Mouse (Mus musculus) MEL (cell line): ENCODE data around the gene Arhgap6.

Experiments used
- CHD2 ChIP-seq: IDR thresholded peaks from 2 replicates; pipeline ENCODE4 v1.6.1; 2011; ENCODE audit warnings: low read length, improper control_type of control experiment
- CTCF ChIP-seq, 3 experiments: IDR thresholded peaks in 2 of 3; conservative IDR thresholded peaks in 1 of 3; 2 replicates each; pipeline ENCODE4 v1.5.1; 2011 to 2012; ENCODE audit warnings: low read length in 3 of 3, low read depth in 2 of 3, mild to moderate bottlenecking in 2 of 3, improper control_type of control experiment in 1 of 3, inconsistent platforms in 1 of 3, mixed read lengths in 1 of 3, moderate library complexity in 1 of 3; ENCODE audit not compliant: control insufficient read depth in 1 of 3, insufficient read depth in 1 of 3, poor library complexity in 1 of 3, severe bottlenecking in 1 of 3
- E2F4 ChIP-seq: IDR thresholded peaks from 2 replicates; pipeline ENCODE4 v1.6.1; 2011; ENCODE audit warnings: low read depth, low read length, improper control_type of control experiment, borderline replicate concordance
- EP300 ChIP-seq, 2 experiments: IDR thresholded peaks; 2 replicates each; pipeline ENCODE4 v1.6.1; 2011; ENCODE audit warnings: improper control_type of control experiment in 2 of 2, low read length in 2 of 2, low read depth in 1 of 2, mild to moderate bottlenecking in 1 of 2
- ETS1 ChIP-seq: IDR thresholded peaks from 2 replicates; pipeline ENCODE4 v1.6.1; 2012; ENCODE audit warnings: low read depth, mild to moderate bottlenecking, inconsistent platforms, low read length, improper control_type of control experiment, moderate library complexity
- MXI1 ChIP-seq: IDR thresholded peaks from 2 replicates; pipeline ENCODE4 v1.6.1; 2011; ENCODE audit warnings: mild to moderate bottlenecking, low read depth, low read length, improper control_type of control experiment
- POLR2A ChIP-seq, 2 experiments: IDR thresholded peaks; 2 replicates each; pipeline ENCODE4 v1.6.1; 2011 to 2012; ENCODE audit warnings: low read length in 2 of 2, mild to moderate bottlenecking in 2 of 2, control low read depth in 1 of 2, improper control_type of control experiment in 1 of 2, low read depth in 1 of 2, moderate library complexity in 1 of 2; ENCODE audit not compliant: control insufficient read depth in 1 of 2, insufficient read depth in 1 of 2, poor library complexity in 1 of 2
- POLR2AphosphoS2 ChIP-seq: IDR thresholded peaks from 2 replicates; pipeline ENCODE4 v1.6.1; 2011; ENCODE audit warnings: low read length, improper control_type of control experiment
- POLR2AphosphoS5 ChIP-seq: IDR thresholded peaks from 2 replicates; pipeline ENCODE4 v1.6.1; 2012; ENCODE audit warnings: low read depth, borderline replicate concordance, mild to moderate bottlenecking, inconsistent platforms, low read length, moderate library complexity, mixed read lengths
- TCF12 ChIP-seq: IDR thresholded peaks from 2 replicates; pipeline ENCODE4 v1.6.1; 2014; ENCODE audit warnings: low read depth, mild to moderate bottlenecking, inconsistent platforms, low read length, improper control_type of control experiment, moderate library complexity
- USF1 ChIP-seq: IDR thresholded peaks from 2 replicates; pipeline ENCODE4 v1.6.1; 2014; ENCODE audit warnings: low read depth, mild to moderate bottlenecking, inconsistent platforms, low read length, improper control_type of control experiment, moderate library complexity
- USF2 ChIP-seq, 2 experiments: IDR thresholded peaks; 2 replicates each; pipeline ENCODE4 v1.6.1; 2011 to 2012; ENCODE audit warnings: improper control_type of control experiment in 2 of 2, low read length in 2 of 2, borderline replicate concordance in 1 of 2, inconsistent platforms in 1 of 2, low read depth in 1 of 2, mild to moderate bottlenecking in 1 of 2; ENCODE audit not compliant: insufficient read depth in 1 of 2
- ZMIZ1 ChIP-seq: IDR thresholded peaks from 2 replicates; pipeline ENCODE4 v1.6.1; 2012; ENCODE audit warnings: low read depth, mild to moderate bottlenecking, inconsistent platforms, low read length, improper control_type of control experiment, moderate library complexity

DNA sequence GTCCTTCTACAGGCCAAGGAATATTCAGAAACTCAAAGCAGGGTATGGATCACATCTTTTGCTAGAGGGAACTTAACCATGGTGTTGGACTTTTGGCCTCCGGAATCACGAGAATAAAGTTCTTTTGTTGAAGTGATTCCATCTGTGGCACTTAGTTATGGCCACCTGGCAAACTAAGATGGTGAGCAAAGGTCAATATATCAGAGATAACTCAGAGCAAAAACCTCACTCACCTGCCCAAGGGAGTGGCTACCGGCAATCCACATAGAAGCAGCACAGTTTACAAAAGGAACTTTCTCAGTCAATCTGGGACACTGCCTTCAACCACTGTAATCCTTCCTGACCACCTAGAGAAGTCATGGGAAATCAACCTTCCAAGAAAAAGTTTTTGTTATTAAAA, 513.7 kb downstream of the Arhgap6 start:
- no peak for TF ChIP-seq USF1
- TF ChIP-seq CTCF (IDR thresholded peaks at IDR 0.05 in 2 of 3, conservative IDR thresholded peaks at IDR 0.05 in 1 of 3; ENCODE audit: control insufficient read depth in 1 of 3, insufficient read depth in 1 of 3, low read depth in 2 of 3, low read length in 3 of 3, poor library complexity in 1 of 3, severe bottlenecking in 1 of 3): no peak
- TF ChIP-seq ETS1: no peak
- TF ChIP-seq MXI1: no peak
- no peak for TF ChIP-seq POLR2AphosphoS2
- no peak for TF ChIP-seq EP300 (IDR thresholded peaks at IDR 0.05; ENCODE audit: low read depth in 1 of 2, low read length in 2 of 2)
- TF ChIP-seq ZMIZ1: no peak
- no peak for TF ChIP-seq E2F4
- no peak for TF ChIP-seq CHD2
- TF ChIP-seq TCF12: no peak
- no peak for TF ChIP-seq POLR2A (IDR thresholded peaks at IDR 0.05; ENCODE audit: control insufficient read depth in 1 of 2, insufficient read depth in 1 of 2, low read depth in 1 of 2, low read length in 2 of 2, poor library complexity in 1 of 2)
- TF ChIP-seq USF2 (IDR thresholded peaks at IDR 0.05; ENCODE audit: borderline replicate concordance in 1 of 2, insufficient read depth in 1 of 2, low read depth in 1 of 2, low read length in 2 of 2): no peak
- no peak for TF ChIP-seq POLR2AphosphoS5
